Mouse (Mus musculus) CH12.LX (cell line): Measurements from ENCODE around the gene Tmem231. TPM values are rescaled to one million over a fixed set of nuclear protein-coding genes. Genes with fewer than 3 reads are reported as not detected.

Experiments used
- DNase-seq: peaks from one replicate; pipeline ENCODE4 v3.0.0-alpha.2; 2013; ENCODE audit errors: extremely low read depth
- H3K27ac ChIP-seq: 2 replicates; pipeline ENCODE4 v1.5.1; 2012; ENCODE audit warnings: low read depth, mild to moderate bottlenecking, control low read depth, moderate library complexity; ENCODE audit not compliant: insufficient read depth
- H3K27me3 ChIP-seq: replicated peaks from 2 replicates; pipeline ENCODE3; 2012; ENCODE audit warnings: inconsistent platforms
- H3K36me3 ChIP-seq, 2 experiments: replicated peaks in 1 of 2; 2 replicates each; pipeline versions ENCODE3 to v1.6.1; 2012; ENCODE audit warnings: inconsistent platforms in 1 of 2, low read length in 1 of 2, mild to moderate bottlenecking in 1 of 2, mixed read lengths in 1 of 2, moderate library complexity in 1 of 2; ENCODE audit not compliant: control insufficient read depth in 1 of 2, insufficient read depth in 1 of 2
- H3K4me1 ChIP-seq, 2 experiments: 2 replicates each; pipeline ENCODE4 v1.6.1; 2012; ENCODE audit warnings: inconsistent platforms in 1 of 2, moderate library complexity in 1 of 2; ENCODE audit not compliant: insufficient read depth in 2 of 2, control insufficient read depth in 1 of 2
- H3K4me2 ChIP-seq: 2 replicates; pipeline ENCODE4 v1.6.1; 2012; ENCODE audit warnings: low read depth, mild to moderate bottlenecking, control low read depth; ENCODE audit not compliant: poor library complexity, insufficient read depth, severe bottlenecking
- H3K4me3 ChIP-seq, 3 experiments: fragments of 150-350 bp in 1 of 3; sonication (generic) in 1 of 3; replicated peaks in 1 of 3; 2 replicates each; pipeline versions ENCODE3 to v1.5.1; 2011 to 2012; ENCODE audit warnings: low read depth in 2 of 3, low read length in 2 of 3, mild to moderate bottlenecking in 2 of 3, moderate library complexity in 2 of 3, control low read depth in 1 of 3, improper control_type of control experiment in 1 of 3, inconsistent platforms in 1 of 3, mixed read lengths in 1 of 3; ENCODE audit not compliant: poor library complexity in 1 of 3
- H3K79me2 ChIP-seq: replicated peaks from 2 replicates; pipeline ENCODE4 v1.6.1; 2012; ENCODE audit warnings: mild to moderate bottlenecking, moderate library complexity; ENCODE audit not compliant: control insufficient read depth, poor library complexity, insufficient read depth, severe bottlenecking; ENCODE audit errors: extremely low read depth
- H3K9ac ChIP-seq: 2 replicates; pipeline ENCODE4 v1.6.1; 2012; ENCODE audit warnings: low read depth, mild to moderate bottlenecking, control low read depth, moderate library complexity; ENCODE audit not compliant: insufficient read depth
- H3K9me3 ChIP-seq: replicated peaks from 2 replicates; pipeline ENCODE3; 2012; ENCODE audit warnings: low read length, inconsistent platforms, mixed read lengths
- CTCF ChIP-seq, 2 experiments: IDR thresholded peaks in 1 of 2; conservative IDR thresholded peaks in 1 of 2; 2 replicates each; pipeline ENCODE4 v1.5.1; 2011 to 2012; ENCODE audit warnings: low read depth in 2 of 2, low read length in 2 of 2, improper control_type of control experiment in 1 of 2, inconsistent platforms in 1 of 2, mild to moderate bottlenecking in 1 of 2, moderate library complexity in 1 of 2
- GABPA ChIP-seq: IDR thresholded peaks from 2 replicates; pipeline ENCODE4 v1.6.1; 2012; ENCODE audit warnings: low read depth, low read length, improper control_type of control experiment, inconsistent platforms; ENCODE audit not compliant: insufficient replicate concordance
- MAX ChIP-seq: IDR thresholded peaks from 2 replicates; pipeline ENCODE4 v1.6.1; 2011; ENCODE audit warnings: low read length, improper control_type of control experiment
- MEF2A ChIP-seq: IDR thresholded peaks from 2 replicates; pipeline ENCODE4 v1.6.1; 2014; ENCODE audit warnings: low read depth, mild to moderate bottlenecking, inconsistent platforms, low read length, improper control_type of control experiment, borderline replicate concordance
- SIN3A ChIP-seq: IDR thresholded peaks from 2 replicates; pipeline ENCODE4 v1.6.1; 2012; ENCODE audit warnings: low read length, improper control_type of control experiment, inconsistent platforms
- SMC3 ChIP-seq: IDR thresholded peaks from 2 replicates; pipeline ENCODE4 v1.6.1; 2011; ENCODE audit warnings: low read depth, low read length, improper control_type of control experiment
- TBP ChIP-seq: conservative IDR thresholded peaks from 2 replicates; pipeline ENCODE4 v1.6.1; 2011; ENCODE audit warnings: low read depth, low read length, improper control_type of control experiment
- TCF12 ChIP-seq: IDR thresholded peaks from 2 replicates; pipeline ENCODE4 v1.6.1; 2014; ENCODE audit warnings: low read depth, mild to moderate bottlenecking, inconsistent platforms, low read length, improper control_type of control experiment
- ZC3H11A ChIP-seq: IDR thresholded peaks from 2 replicates; pipeline ENCODE4 v1.6.1; 2012; ENCODE audit warnings: low read depth, mild to moderate bottlenecking, inconsistent platforms, low read length, improper control_type of control experiment
- ZNF384 ChIP-seq: IDR thresholded peaks from 2 replicates; pipeline ENCODE4 v1.6.1; 2012; ENCODE audit warnings: low read depth, low read length, improper control_type of control experiment, inconsistent platforms
- dilution Hi-C: fragments of 300-500 bp; cut with MboI; formaldehyde crosslinking; loops from 2 replicates; pipeline ENCODE4 v1.14.3; 2020; ENCODE audit warnings: low sequenced_read_pairs; ENCODE audit not compliant: extremely low pct_unique_long_range_greater_than_20kb, extremely low pct_ligation_motif_present
- in situ Hi-C: fragments of 300-500 bp; cut with MboI; formaldehyde crosslinking; loops from 3 replicates; pipeline ENCODE4 v1.14.3; 2019; ENCODE audit warnings: low sequenced_read_pairs, low pct_ligation_motif_present, low pct_unique_long_range_greater_than_20kb, mixed read lengths
- polyA plus RNA-seq: library from polyadenylated mRNA; unstranded; fragments of >175 nt; gene quantifications from 2 replicates; pipeline ENCODE4 v1.2.1, GENCODE M21; 2012; ENCODE audit warnings: low read depth; ENCODE audit not compliant: insufficient read length
- total RNA-seq, 2 experiments: library from RNA; depleted of rRNA; stranded (reverse); fragments of 300-350 nt in 1 of 2; fragments of >200 nt in 1 of 2; gene quantifications; 2 replicates each; pipeline ENCODE4 v1.2.3; 2012 to 2014

The Tmem231 gene
- total and polyA plus RNA-seq, 3 experiments, result 3.5 to 4.3 (median 3.6) TPM

- H3K4me2 ChIP-seq, result no peak overlapping the region
- no peak for TF ChIP-seq SIN3A
- no peak for TF ChIP-seq GABPA
- TF ChIP-seq MEF2A, result no peak
- TF ChIP-seq TBP, result no peak
- TF ChIP-seq, all 38 proteins: peak for 0
- Histone ChIP-seq H3K36me3 (peaks cover 0 to 3% of the 10 kb centered on the region in 2 experiments), H3K4me1 (peaks cover 0 to 4% of the 10 kb centered on the region in 2 experiments; a peak in 2 of 4 replicates), H3K27me3 (no peaks in the 10 kb centered on the region), H3K79me2 (no peaks in the 10 kb centered on the region), H3K27ac (no peak overlapping the region), H3K9ac (no peak overlapping the region), H3K9me3 (no peaks in the 10 kb centered on the region), H3K4me3 (no peak overlapping the region)
- dilution Hi-C loops, result no loop called here
- DNase-seq, result no peak
- in situ Hi-C loops, result no loop called here
Observed at GRCm38 (mm10) chr8:111920971-111921370, 12.7 kb downstream of the Tmem231 start.

GRCm38 (mm10) chr8:111919663-111920062 is 14.0 kb downstream of the Tmem231 start:
- in situ Hi-C loops, result no loop called here
- TF ChIP-seq SMC3, result peak; percentile 49
- TF ChIP-seq CTCF (conservative IDR thresholded peaks at IDR 0.05 in 1 of 2, IDR thresholded peaks at IDR 0.05 in 1 of 2; ENCODE audit: low read depth in 2 of 2, low read length in 2 of 2), result peak in 1 of 2 experiments; percentile 88; a peak in 2 of 4 replicates
- peak; percentile 36 for TF ChIP-seq ZNF384
- no peak for TF ChIP-seq TCF12
- TF ChIP-seq, all 38 proteins: peak for 3
- Histone ChIP-seq H3K27me3 (no peaks in the 10 kb centered on the region), H3K9ac (no peak overlapping the region), H3K27ac (no peak overlapping the region), H3K9me3 (no peaks in the 10 kb centered on the region), H3K4me1 (peaks cover 0 to 4% of the 10 kb centered on the region in 2 experiments; a peak in 2 of 4 replicates), H3K4me3 (no peak overlapping the region), H3K4me2 (no peak overlapping the region), H3K36me3 (peaks cover 0 to 3% of the 10 kb centered on the region in 2 experiments), H3K79me2 (no peaks in the 10 kb centered on the region)
- DNase-seq, result no peak
- dilution Hi-C loops, result no loop called here

DNA sequence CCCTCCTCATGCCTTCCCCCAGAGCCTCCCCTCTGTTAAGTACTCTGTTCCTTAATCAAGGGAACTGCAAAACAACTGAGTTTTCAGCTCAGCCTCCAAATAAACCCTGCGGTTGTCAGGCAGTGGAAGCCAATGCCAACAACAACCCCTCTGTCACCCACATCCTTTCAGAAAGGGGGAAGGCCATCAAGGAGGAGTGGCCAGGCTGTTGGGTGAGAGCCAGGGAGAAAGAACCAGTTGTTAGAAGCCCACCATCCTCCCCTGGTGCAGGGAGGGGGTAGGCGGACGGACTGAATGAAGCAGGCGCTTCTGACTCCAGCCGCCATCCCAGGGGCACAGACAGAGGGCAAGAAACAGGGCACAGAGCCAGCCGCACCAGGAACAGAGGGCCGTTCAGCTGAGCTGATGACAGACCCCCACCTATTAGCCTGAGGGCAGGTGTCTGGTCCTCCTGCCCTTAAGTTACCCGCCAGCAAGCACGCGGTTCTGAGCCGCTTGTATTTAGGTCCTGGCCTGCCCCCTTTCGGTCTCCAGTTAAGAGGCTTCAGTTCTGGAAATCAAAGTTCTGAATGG is 20.7 kb downstream of the Tmem231 start:
- H3K27me3 ChIP-seq, result no peaks in the 10 kb centered on the region
- H3K79me2 ChIP-seq, result no peaks in the 10 kb centered on the region
- dilution Hi-C loops, result no loop called here
- H3K4me1 ChIP-seq, result no peaks in the 10 kb centered on the region
- in situ Hi-C loops, result no loop called here
- no peaks in the 10 kb centered on the region for H3K9me3 ChIP-seq
- H3K4me3 ChIP-seq, result no peak overlapping the region
- H3K36me3 ChIP-seq, result no peaks in the 10 kb centered on the region
- H3K27ac ChIP-seq, result no peak overlapping the region
- DNase-seq, result no peak
- no peak overlapping the region for H3K9ac ChIP-seq
- no peak overlapping the region for H3K4me2 ChIP-seq
- TF ChIP-seq MAX (no peak), ZC3H11A (no peak)
